Mouse (Mus musculus) heart, embryonic 12.5 days (tissue): ENCODE measurements around the gene Izumo1r. TPM values are rescaled to one million over a fixed set of nuclear protein-coding genes. Genes with fewer than 3 reads are reported as not detected.

Experiments
- ATAC-seq: fragments of 200-750 bp; cut with Nextera tagmentation; 2 replicates; pipeline ENCODE4 v1.8.0; 2017; ENCODE audit warnings: moderate TSS enrichment, moderate library complexity; ENCODE audit not compliant: insufficient number of reproducible peaks, low FRiP score
- H3K27ac ChIP-seq: fragments of 300-500 bp; sonication (generic); 2 replicates; pipeline ENCODE4 v1.5.1; 2016; ENCODE audit warnings: mild to moderate bottlenecking, moderate library complexity; ENCODE audit not compliant: poor library complexity, severe bottlenecking
- H3K27me3 ChIP-seq: fragments of 300-500 bp; sonication (generic); replicated peaks from 2 replicates; pipeline ENCODE4 v1.6.1; 2016; ENCODE audit warnings: mild to moderate bottlenecking, moderate library complexity
- H3K36me3 ChIP-seq: fragments of 300-500 bp; sonication (generic); 2 replicates; pipeline ENCODE4 v1.6.1; 2016; ENCODE audit warnings: mild to moderate bottlenecking, moderate library complexity
- H3K4me1 ChIP-seq: fragments of 300-500 bp; sonication (generic); replicated peaks from 2 replicates; pipeline ENCODE4 v1.6.1; 2016; ENCODE audit warnings: mild to moderate bottlenecking
- H3K4me2 ChIP-seq: fragments of 300-500 bp; sonication (generic); 2 replicates; pipeline ENCODE4 v1.6.1; 2016; ENCODE audit warnings: mild to moderate bottlenecking, moderate library complexity
- H3K4me3 ChIP-seq: fragments of 300-500 bp; sonication (generic); 2 replicates; pipeline ENCODE4 v1.5.1; 2016; ENCODE audit warnings: mild to moderate bottlenecking
- H3K9ac ChIP-seq: fragments of 300-500 bp; sonication (generic); 2 replicates; pipeline ENCODE4 v1.6.1; 2016; ENCODE audit warnings: mild to moderate bottlenecking, moderate library complexity
- H3K9me3 ChIP-seq: fragments of 300-500 bp; sonication (generic); replicated peaks from 2 replicates; pipeline ENCODE4 v1.6.1; 2016; ENCODE audit warnings: mild to moderate bottlenecking, moderate library complexity
- WGBS: fragments of 180-500 bp; shearing (Covaris S2); methylation state at CpG from one replicate; pipeline ENCODE4 v1.1.7; 2016; 5-methylcytosine and 5-hydroxymethylcytosine counted together
- polyA plus RNA-seq: library from polyadenylated mRNA; unstranded; fragments of >200 nt; fragmentation: Nextera tagmentation; extraction: Ambion mirVana; gene quantifications from 2 replicates; pipeline ENCODE4 v1.2.1, GENCODE M21; 2016

Gene Izumo1r
- polyA plus RNA-seq, 1 experiment from 2014 or later = not detected

GRCm38 (mm10) chr9:14866957-14867356 lies 36.8 kb downstream of the Izumo1r start:
- H3K9ac ChIP-seq = no peak overlapping the region
- H3K36me3 ChIP-seq = no peaks in the 10 kb centered on the region
- no peaks in the 10 kb centered on the region for H3K9me3 ChIP-seq
- H3K4me1 ChIP-seq = no peaks in the 10 kb centered on the region
- no peak overlapping the region for H3K4me3 ChIP-seq
- H3K27ac ChIP-seq = no peak overlapping the region
- H3K4me2 ChIP-seq = no peak overlapping the region
- peaks cover 28% of the 10 kb centered on the region for H3K27me3 ChIP-seq
- no peak for ATAC-seq
- WGBS = 27% methylated on average over 7 of the region's 7 CpGs

DNA sequence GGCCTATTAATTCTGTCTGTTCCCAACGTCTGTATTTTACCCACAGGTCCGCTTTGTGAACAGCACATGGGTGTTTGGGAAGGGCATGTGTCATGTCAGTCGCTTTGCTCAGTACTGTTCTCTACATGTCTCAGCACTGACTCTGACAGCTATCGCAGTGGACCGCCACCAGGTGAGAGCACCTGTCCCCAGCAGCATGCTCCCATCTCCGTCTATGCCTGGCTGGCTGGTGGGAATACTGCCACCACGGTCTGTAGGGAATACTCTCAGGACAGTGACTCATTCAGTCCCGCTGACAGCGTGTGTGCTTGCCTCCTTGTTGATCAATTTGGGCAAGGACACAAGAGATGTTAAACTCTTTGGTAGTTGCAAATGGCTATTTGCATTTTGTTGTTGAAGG lies 39.0 kb downstream of the Izumo1r start:
- Histone ChIP-seq H3K9me3 (no peaks in the 10 kb centered on the region), H3K9ac (no peak overlapping the region), H3K36me3 (no peaks in the 10 kb centered on the region), H3K4me2 (no peak overlapping the region), H3K27me3 (peaks cover 51% of the 10 kb centered on the region), H3K4me1 (no peaks in the 10 kb centered on the region; the same call in 1 of the 2 replicates), H3K27ac (no peak overlapping the region), H3K4me3 (no peak overlapping the region)
- WGBS = 78% methylated on average over 9 of the region's 9 CpGs
- no peak for ATAC-seq

- WGBS = 77% methylated on average over 3 of the region's 3 CpGs
Measured at GRCm38 (mm10) chr9:14863126-14863525, 40.6 kb downstream of the Izumo1r start.

GRCm38 (mm10) chr9:14859868-14860639 lies 43.7 kb downstream of the Izumo1r start, which contains the start of gene Gpr83:
TSS of gene Gpr83 (plus strand) at chr9:14860210.
- ATAC-seq = peak; percentile 53; the same call in 1 of the 2 replicates

More at GRCm38 (mm10) chr9:14863126-14863525, 40.6 kb downstream of the Izumo1r start:
- Histone ChIP-seq H3K4me2 (no peak overlapping the region), H3K27ac (no peak overlapping the region), H3K36me3 (no peaks in the 10 kb centered on the region), H3K4me1 (no peaks in the 10 kb centered on the region; the same call in 1 of the 2 replicates), H3K9me3 (no peaks in the 10 kb centered on the region), H3K27me3 (peaks cover 67% of the 10 kb centered on the region), H3K9ac (no peak overlapping the region), H3K4me3 (no peak overlapping the region)
- ATAC-seq = no peak

DNA sequence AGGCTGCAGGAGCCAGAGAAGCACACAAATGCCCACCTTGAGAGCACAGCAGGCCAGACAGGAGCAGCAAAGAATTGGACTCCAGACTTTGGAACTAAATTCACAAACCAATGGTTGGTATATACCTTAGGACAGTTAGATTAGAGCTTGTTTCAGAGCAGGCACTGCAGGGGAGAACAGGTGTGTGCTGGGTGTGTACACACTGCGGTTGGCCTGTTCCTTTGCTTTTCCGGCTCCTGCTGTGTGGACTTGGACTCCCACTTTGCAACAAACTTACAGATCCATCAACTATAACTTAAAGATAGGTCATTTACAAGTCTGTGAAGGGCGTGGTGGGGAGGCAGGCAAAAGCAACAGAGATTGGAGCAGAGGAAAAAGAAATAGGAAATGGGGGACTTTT lies 45.0 kb downstream of the Izumo1r start:
- Histone ChIP-seq H3K27me3 (peaks cover 74% of the 10 kb centered on the region), H3K4me3 (no peak overlapping the region), H3K4me2 (no peak overlapping the region), H3K9ac (no peak overlapping the region), H3K9me3 (no peaks in the 10 kb centered on the region), H3K4me1 (no peaks in the 10 kb centered on the region; the same call in 1 of the 2 replicates), H3K36me3 (no peaks in the 10 kb centered on the region), H3K27ac (no peak overlapping the region)
- 87% methylated on average over 3 of the region's 3 CpGs for WGBS
- no peak for ATAC-seq

More at GRCm38 (mm10) chr9:14859868-14860639, 43.7 kb downstream of the Izumo1r start, which contains the start of gene Gpr83:
- Histone ChIP-seq H3K27me3 (peaks cover 80% of the 10 kb centered on the region), H3K9me3 (no peaks in the 10 kb centered on the region), H3K9ac (peak within 1 kb of the TSS; percentile 44), H3K36me3 (no peaks in the 10 kb centered on the region), H3K4me3 (peak within 1 kb of the TSS; percentile 48), H3K4me2 (peak within 1 kb of the TSS; percentile 82), H3K4me1 (no peaks in the 10 kb centered on the region; the same call in 1 of the 2 replicates), H3K27ac (no peak within 1 kb of the TSS)
- WGBS = 2% methylated on average over 47 of the region's 47 CpGs

- Histone ChIP-seq H3K9ac (no peak overlapping the region), H3K9me3 (no peaks in the 10 kb centered on the region), H3K27ac (no peak overlapping the region), H3K4me3 (no peak overlapping the region), H3K27me3 (peaks cover 69% of the 10 kb centered on the region), H3K36me3 (no peaks in the 10 kb centered on the region), H3K4me2 (no peak overlapping the region), H3K4me1 (no peaks in the 10 kb centered on the region; the same call in 1 of the 2 replicates)
- WGBS = 61% methylated on average over 7 of the region's 7 CpGs
- no peak for ATAC-seq
Measured at GRCm38 (mm10) chr9:14858170-14858706, 45.5 kb downstream of the Izumo1r start.

- Histone ChIP-seq H3K27ac (no peak overlapping the region), H3K4me1 (no peaks in the 10 kb centered on the region; the same call in 1 of the 2 replicates), H3K36me3 (no peaks in the 10 kb centered on the region), H3K27me3 (peaks cover 57% of the 10 kb centered on the region), H3K9me3 (no peaks in the 10 kb centered on the region), H3K4me2 (no peak overlapping the region), H3K4me3 (no peak overlapping the region), H3K9ac (no peak overlapping the region)
- ATAC-seq = no peak
- WGBS = 45% methylated on average over 4 of the region's 4 CpGs
Measured at GRCm38 (mm10) chr9:14856922-14857654, 46.7 kb downstream of the Izumo1r start.

DNA sequence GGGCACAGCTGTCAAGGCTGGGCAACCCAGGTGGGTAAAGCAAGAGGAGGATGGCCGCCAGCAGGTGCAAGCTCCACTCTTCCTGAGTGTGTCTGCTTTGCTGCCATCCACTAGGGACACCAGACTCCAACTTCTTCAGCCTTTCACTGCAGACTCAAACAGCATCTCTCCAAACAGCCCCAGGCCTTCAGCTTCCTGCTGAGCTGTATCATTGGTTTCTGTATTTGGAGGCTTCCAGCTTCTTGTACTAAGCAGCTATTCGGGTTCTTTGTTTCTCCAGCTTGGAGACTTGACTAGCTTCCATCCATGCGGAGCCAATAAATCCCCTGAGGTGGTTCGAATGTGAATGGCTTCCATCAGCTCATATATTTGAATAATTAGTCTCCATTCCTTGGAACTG lies 49.2 kb downstream of the Izumo1r start:
- Histone ChIP-seq H3K4me1 (no peaks in the 10 kb centered on the region; the same call in 1 of the 2 replicates), H3K36me3 (no peaks in the 10 kb centered on the region), H3K4me3 (no peak overlapping the region), H3K27ac (no peak overlapping the region), H3K27me3 (peaks cover 32% of the 10 kb centered on the region), H3K9me3 (no peaks in the 10 kb centered on the region), H3K4me2 (no peak overlapping the region), H3K9ac (no peak overlapping the region)
- ATAC-seq = no peak
- 74% methylated on average over 4 of the region's 4 CpGs for WGBS

DNA sequence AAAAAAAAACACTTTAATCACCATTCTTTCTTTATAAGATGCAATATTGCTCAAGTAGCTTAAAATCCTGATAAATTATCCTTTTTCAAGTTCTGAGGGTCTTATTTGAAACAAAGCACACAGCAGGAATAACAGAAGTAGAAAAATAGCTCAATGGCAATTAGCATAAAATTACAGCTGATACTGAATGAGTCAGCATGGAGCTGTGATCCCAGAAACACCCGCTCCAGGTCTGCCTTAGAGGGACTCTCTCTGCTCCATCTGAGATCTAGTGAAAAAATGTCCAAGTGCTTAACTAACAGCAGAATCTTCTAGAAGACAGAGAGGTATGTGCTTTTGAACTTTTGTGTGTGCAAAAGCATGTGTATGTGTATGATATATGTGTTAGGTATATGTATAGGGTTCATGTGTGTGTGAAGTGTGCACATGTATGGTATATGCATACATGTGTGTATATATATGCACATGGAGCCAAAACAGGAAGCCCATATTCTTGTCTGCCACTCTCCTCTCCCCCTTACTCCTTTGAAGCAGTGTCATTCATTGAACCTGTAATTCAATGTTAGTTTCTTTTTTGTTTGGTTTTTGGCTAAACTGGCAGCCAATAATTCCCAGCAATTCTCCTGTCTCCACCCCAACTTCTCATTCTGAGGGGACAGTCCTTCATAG lies 55.3 kb downstream of the Izumo1r start:
- WGBS = 71% methylated on average over 1 of the region's 1 CpGs
- ATAC-seq = no peak
- no peak overlapping the region for H3K4me2 ChIP-seq
- no peak overlapping the region for H3K4me3 ChIP-seq
- no peak overlapping the region for H3K27ac ChIP-seq
- no peaks in the 10 kb centered on the region for H3K4me1 ChIP-seq
- no peaks in the 10 kb centered on the region for H3K36me3 ChIP-seq
- H3K9ac ChIP-seq = no peak overlapping the region
- no peaks in the 10 kb centered on the region for H3K27me3 ChIP-seq
- no peaks in the 10 kb centered on the region for H3K9me3 ChIP-seq

- Histone ChIP-seq H3K9ac (no peak overlapping the region), H3K4me2 (no peak overlapping the region), H3K27me3 (no peaks in the 10 kb centered on the region), H3K36me3 (no peaks in the 10 kb centered on the region), H3K27ac (no peak overlapping the region), H3K4me1 (no peaks in the 10 kb centered on the region), H3K9me3 (no peaks in the 10 kb centered on the region), H3K4me3 (no peak overlapping the region)
- 40% methylated on average over 5 of the region's 5 CpGs for WGBS
- no peak for ATAC-seq
Measured at GRCm38 (mm10) chr9:14846428-14846827, 57.3 kb downstream of the Izumo1r start.
